Mouse (Mus musculus): ENCODE measurements around the gene Acads. TPM values are rescaled to one million over a fixed set of nuclear protein-coding genes. Genes with fewer than 3 reads are reported as not detected.

Acads gene
- polyA plus RNA-seq, 1 experiment from 2014 or later = 105 TPM

DNA sequence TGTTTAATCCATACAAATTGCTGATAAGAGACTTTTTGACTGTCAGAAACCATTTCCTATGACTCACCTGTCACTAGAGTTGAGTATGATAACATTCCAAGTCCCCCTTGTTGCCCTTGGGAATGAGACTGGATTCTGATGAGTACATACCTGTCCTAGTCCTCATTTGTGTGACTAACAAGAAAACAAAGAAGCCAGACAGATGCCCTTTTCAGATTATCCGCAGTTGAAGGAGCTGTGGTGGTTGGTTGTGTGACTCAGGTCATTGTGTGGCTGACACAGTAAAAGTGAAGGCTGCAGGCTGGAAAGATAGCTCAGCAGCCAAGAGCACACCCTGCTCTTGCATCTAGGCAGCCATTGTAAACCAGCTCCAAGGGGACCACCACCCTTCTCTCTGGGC is 56.6 kb downstream of the Acads start:
- Histone ChIP-seq H3K4me3 (replicated peaks; ENCODE audit: low read depth, low read length) (no peak overlapping the region), H3K4me2 (ENCODE audit: low read length) (no peak overlapping the region), H3K4me1 (replicated peaks; ENCODE audit: insufficient read depth, low read length) (no peaks in the 10 kb centered on the region), H3K9me3 (replicated peaks; ENCODE audit: low read length) (no peaks in the 10 kb centered on the region), H3K9ac (ENCODE audit: low read depth, low read length) (no peak overlapping the region), H3K27me3 (ENCODE audit: insufficient read depth, low read length) (no peaks in the 10 kb centered on the region), H3K36me3 (ENCODE audit: insufficient read depth, low read length) (0 out of 2 replicates have a peak, but pooled peaks cover 4% of the 10 kb centered on the region), H3K27ac (no peak overlapping the region)
- TF ChIP-seq CTCF (IDR thresholded peaks at IDR 0.05; ENCODE audit: low read depth) = no peak
- ATAC-seq (replicated peaks; ENCODE audit: low FRiP score, low read depth) (no peak), DNase-seq (ENCODE audit: low spot score) (no peak)
- WGBS = 93% methylated on average over 1 of the region's 1 CpGs

DNA sequence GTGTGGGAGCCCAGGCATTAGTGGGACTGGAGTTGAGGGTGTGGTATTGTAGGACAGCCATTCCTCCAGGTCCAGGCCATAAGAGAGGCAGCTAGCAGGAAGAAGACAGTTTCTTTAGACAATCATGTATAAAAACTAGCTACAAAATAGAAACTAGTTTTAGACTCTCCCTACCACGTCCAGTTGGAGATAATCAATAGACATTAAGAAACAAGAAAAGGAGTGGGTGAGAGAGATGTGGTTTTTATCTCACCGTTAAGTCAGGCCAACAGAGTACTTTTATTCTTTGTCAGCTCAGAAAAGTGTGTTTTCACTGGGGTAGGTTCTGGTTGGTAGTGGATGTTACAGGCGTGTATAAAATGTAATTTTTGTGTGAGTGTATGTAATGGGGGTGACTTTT is 58.2 kb downstream of the Acads start:
- Histone ChIP-seq H3K4me1 (replicated peaks; ENCODE audit: insufficient read depth, low read length) (no peaks in the 10 kb centered on the region), H3K27ac (no peak overlapping the region), H3K9ac (ENCODE audit: low read depth, low read length) (no peak overlapping the region), H3K9me3 (replicated peaks; ENCODE audit: low read length) (no peaks in the 10 kb centered on the region), H3K36me3 (ENCODE audit: insufficient read depth, low read length) (0 out of 2 replicates have a peak, but pooled peaks cover 4% of the 10 kb centered on the region), H3K4me2 (ENCODE audit: low read length) (no peak overlapping the region), H3K27me3 (ENCODE audit: insufficient read depth, low read length) (no peaks in the 10 kb centered on the region), H3K4me3 (replicated peaks; ENCODE audit: low read depth, low read length) (no peak overlapping the region)
- ATAC-seq (replicated peaks; ENCODE audit: low FRiP score, low read depth) = no peak
- no peak for TF ChIP-seq CTCF (IDR thresholded peaks at IDR 0.05; ENCODE audit: low read depth)
- WGBS = 97% methylated on average over 3 of the region's 3 CpGs
- DNase-seq (ENCODE audit: low spot score) = no peak

Other genes with a start within 250 kb of the Acads start
- gene Oasl2, start 222.4 kb downstream of the Acads start, polyA plus RNA-seq (2015; fragmentation: Nextera tagmentation; extraction: Ambion mirVana) = 19.9 and 24.1 TPM in 2 replicates
- gene Oasl1, start 196.1 kb downstream of the Acads start, polyA plus RNA-seq (2015; fragmentation: Nextera tagmentation; extraction: Ambion mirVana) = 3.1 and 3.2 TPM in 2 replicates
- gene 2210016L21Rik, start 177.2 kb downstream of the Acads start, polyA plus RNA-seq (2015; fragmentation: Nextera tagmentation; extraction: Ambion mirVana) = 75.3 and 79.6 TPM in 2 replicates
- 10.8 and 12.5 TPM in 2 replicates for gene Hnf1a, start 148.3 kb downstream of the Acads start, polyA plus RNA-seq (2015; fragmentation: Nextera tagmentation; extraction: Ambion mirVana)
- gene Sppl3, start 108.2 kb downstream of the Acads start, polyA plus RNA-seq (2015; fragmentation: Nextera tagmentation; extraction: Ambion mirVana) = 19.0 and 39.4 TPM in 2 replicates
- gene Gm10401, start 21.1 kb downstream of the Acads start, polyA plus RNA-seq (2015; fragmentation: Nextera tagmentation; extraction: Ambion mirVana) = 26.6 and 31.3 TPM in 2 replicates
- 40.8 and 42.7 TPM in 2 replicates for gene Unc119b, start 15.6 kb upstream of the Acads start, polyA plus RNA-seq (2015; fragmentation: Nextera tagmentation; extraction: Ambion mirVana)
- 43.6 and 44.4 TPM in 2 replicates for gene Mlec, start 38.8 kb upstream of the Acads start, polyA plus RNA-seq (2015; fragmentation: Nextera tagmentation; extraction: Ambion mirVana)
- gene Cabp1, start 75.0 kb upstream of the Acads start, polyA plus RNA-seq (2015; fragmentation: Nextera tagmentation; extraction: Ambion mirVana) = 0.87 and 1.2 TPM in 2 replicates
- gene Pop5, start 116.5 kb upstream of the Acads start, polyA plus RNA-seq (2015; fragmentation: Nextera tagmentation; extraction: Ambion mirVana) = 160 and 161 TPM in 2 replicates
- 120 and 124 TPM in 2 replicates for gene Rnf10, start 153.6 kb upstream of the Acads start, polyA plus RNA-seq (2015; fragmentation: Nextera tagmentation; extraction: Ambion mirVana)
- gene Coq5, start 160.3 kb upstream of the Acads start, polyA plus RNA-seq (2015; fragmentation: Nextera tagmentation; extraction: Ambion mirVana) = 44.7 and 46.6 TPM in 2 replicates
- gene Dynll1, start 181.7 kb upstream of the Acads start, polyA plus RNA-seq (2015; fragmentation: Nextera tagmentation; extraction: Ambion mirVana) = 1,395 and 1,475 TPM in 2 replicates
- 234 and 251 TPM in 2 replicates for gene Srsf9, start 207.8 kb upstream of the Acads start, polyA plus RNA-seq (2015; fragmentation: Nextera tagmentation; extraction: Ambion mirVana)
- 19.8 and 20.8 TPM in 2 replicates for gene Gatc, start 221.8 kb upstream of the Acads start, polyA plus RNA-seq (2015; fragmentation: Nextera tagmentation; extraction: Ambion mirVana)
- gene Triap1, start 221.9 kb upstream of the Acads start, polyA plus RNA-seq (2015; fragmentation: Nextera tagmentation; extraction: Ambion mirVana) = 58.7 and 59.0 TPM in 2 replicates
- gene Cox6a1, start 229.6 kb upstream of the Acads start, polyA plus RNA-seq (2015; fragmentation: Nextera tagmentation; extraction: Ambion mirVana) = 1,591 and 1,635 TPM in 2 replicates

All from kidney, postnatal 0 days (tissue).